Mouse (Mus musculus) left cerebral cortex, postnatal 14 days (tissue): ENCODE data around the gene Nox4. TPM values are rescaled to one million over a fixed set of nuclear protein-coding genes. Genes with fewer than 3 reads are reported as not detected.

Experiments
- DNase-seq, 2 experiments: peaks; one replicate each; pipeline ENCODE4 v3.0.0; 2021 to 2022; ENCODE audit warnings: low spot score in 2 of 2, mixed read lengths in 1 of 2
- intact Hi-C: fragments of 180-260 bp; cut with DNase I; formaldehyde crosslinking; loops from one replicate; pipeline ENCODE4 v1.15.1; 2025
- long read RNA-seq, 2 experiments: library from polyadenylated mRNA; stranded (forward); transcript quantifications; one replicate each; pipeline ENCODE4 v2.0.0; 2021
- total RNA-seq, 2 experiments: library from RNA; stranded (reverse); gene quantifications; 2 replicates each; pipeline ENCODE4 v1.2.3; 2021

Nox4 gene
- under 1 TPM; 0.42 to 0.72 TPM for total RNA-seq
- long read RNA-seq, experiment 1, partial matches to known transcripts = 0 of 1 reads
- long read RNA-seq, experiment 1, other reads (novel, unspliced or antisense) = 1 of 1 reads
- long read RNA-seq, experiment 2, partial matches to known transcripts = 0 of 1 reads
- long read RNA-seq, experiment 2, other reads (novel, unspliced or antisense) = 1 of 1 reads

GRCm38 (mm10) chr7:87245856-87246579 lies at the start of gene Nox4:
TSS of gene Nox4 (plus strand) at chr7:87246096.
- intact Hi-C loops = no loop called here
- no peak for DNase-seq

GRCm38 (mm10) chr7:87204751-87205150 lies 41.1 kb upstream of the Nox4 start:
- intact Hi-C loops = no loop called here
- no peak for DNase-seq

DNA sequence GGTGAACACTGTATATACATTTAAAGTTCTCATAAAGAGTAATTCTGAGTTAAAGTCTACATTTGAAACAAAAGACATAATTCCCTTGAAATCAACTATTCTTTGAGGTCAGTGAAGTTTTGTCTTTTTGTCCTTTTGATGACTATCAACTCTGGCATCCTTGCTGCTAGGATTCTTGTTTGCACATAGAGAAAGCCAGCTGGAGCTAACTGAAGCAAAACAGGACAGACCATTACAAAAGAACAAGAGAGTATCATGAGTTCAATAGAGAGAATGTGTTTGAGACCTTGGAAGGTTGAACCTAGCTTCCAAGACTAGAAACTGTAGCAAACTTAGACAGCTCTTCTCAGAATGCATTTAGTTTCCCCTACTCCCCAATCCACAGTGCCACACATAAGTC lies 24.2 kb upstream of the Nox4 start:
- no peak for DNase-seq
- intact Hi-C loops = no loop called here

- intact Hi-C loops = no loop called here
- DNase-seq = no peak
Measured at GRCm38 (mm10) chr7:87222751-87223150, 23.1 kb upstream of the Nox4 start.

DNA sequence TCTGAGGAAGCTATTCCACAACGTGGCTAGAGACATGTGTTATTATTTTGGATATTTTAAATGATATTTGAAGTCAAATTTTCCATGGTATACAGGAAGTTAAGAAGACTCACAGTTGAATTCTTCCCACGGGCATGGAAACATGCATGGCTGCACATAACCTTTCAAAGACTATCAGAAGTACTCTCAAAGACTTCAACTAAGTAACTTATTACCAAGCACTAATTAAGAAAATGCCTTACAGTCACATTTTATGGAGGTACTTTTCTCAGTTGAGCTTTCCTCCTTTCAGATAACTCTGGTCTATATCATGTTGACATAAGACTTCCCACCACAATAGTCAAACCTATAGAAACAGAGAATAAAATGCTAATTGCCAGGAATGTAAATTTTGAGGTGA lies 20.3 kb upstream of the Nox4 start:
- DNase-seq = no peak
- intact Hi-C loops = no loop called here

- DNase-seq = no peak
- intact Hi-C loops = no loop called here
Measured at GRCm38 (mm10) chr7:87227051-87227948, 18.6 kb upstream of the Nox4 start.

DNA sequence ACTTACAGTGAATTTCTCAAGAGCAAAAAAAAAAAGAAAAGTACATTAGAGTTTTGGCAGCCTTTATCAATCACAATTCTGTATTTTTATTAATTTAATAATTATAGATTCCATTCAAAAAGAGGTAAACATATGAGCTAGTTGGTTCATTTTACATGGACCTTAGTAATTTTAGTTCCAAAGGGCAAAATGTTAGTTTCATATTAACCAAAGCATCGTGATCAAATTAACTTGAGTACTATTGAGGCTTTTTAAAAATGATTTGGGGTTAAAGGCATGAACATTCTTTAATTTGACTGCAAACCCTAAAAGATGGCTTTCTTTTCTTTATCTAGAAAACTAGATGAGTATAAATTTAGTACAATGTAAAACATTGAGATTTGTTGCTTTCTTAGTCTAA lies 16.4 kb upstream of the Nox4 start:
- intact Hi-C loops = no loop called here
- DNase-seq = no peak

DNA sequence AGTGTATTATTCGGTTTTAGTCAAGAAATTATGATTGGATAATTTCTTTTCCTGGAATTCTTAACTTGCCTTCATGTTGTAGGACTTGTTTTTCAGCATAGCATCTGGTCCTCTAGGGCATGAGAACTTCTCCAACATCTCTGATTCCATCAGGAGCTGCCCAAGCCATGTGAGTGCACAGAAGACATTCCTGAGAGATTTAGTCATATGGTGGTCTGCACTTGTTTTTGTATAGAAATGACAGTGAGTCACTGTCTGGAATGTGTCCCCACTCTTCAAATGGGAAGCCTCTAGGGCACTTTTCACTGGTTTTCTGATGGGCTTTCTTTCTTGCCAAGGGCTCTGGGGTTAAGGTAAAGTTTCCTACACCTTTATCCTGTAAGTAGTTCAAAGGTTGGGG lies 4.8 kb upstream of the Nox4 start:
- intact Hi-C loops = no loop called here
- DNase-seq = no peak

DNA sequence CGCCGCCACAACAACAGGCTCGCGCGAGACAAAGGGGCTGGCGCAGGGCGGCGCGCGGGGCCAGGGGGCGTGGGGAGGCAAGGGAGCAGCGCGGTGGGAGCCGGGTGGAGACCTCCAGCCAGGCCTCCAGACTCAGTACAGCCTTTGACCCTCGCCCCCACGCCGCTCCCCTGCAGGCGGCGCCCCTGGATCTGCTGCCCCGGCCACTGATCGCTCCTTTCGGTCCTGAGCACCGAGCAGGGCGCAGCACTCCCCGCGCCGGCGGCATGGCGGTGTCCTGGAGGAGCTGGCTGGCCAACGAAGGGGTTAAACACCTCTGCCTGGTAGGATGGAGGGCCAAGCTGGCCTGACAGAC lies 661 bp downstream of the Nox4 start:
- DNase-seq = peak in 1 of 2 experiments; percentile 2

DNA sequence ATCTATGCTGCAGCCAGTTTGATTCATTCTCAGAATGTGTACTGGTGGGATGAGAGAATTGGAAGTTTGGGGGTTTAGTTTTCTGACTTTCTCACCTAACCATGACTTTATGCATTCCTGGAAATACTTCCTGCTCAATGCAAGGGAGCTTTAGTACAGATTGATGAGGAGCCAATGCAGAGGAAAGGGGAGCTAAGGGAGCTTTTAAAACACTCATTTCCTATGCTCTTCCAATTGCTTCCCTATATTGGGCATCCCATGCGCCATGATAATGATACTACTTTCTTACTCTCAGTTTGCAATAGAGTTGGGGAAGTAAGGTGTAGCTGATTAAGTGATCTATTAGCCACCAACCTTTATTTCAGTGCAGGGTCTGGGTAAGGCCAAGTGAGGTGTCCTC lies 1.0 kb downstream of the Nox4 start:
- DNase-seq = no peak
- intact Hi-C loops = no loop called here

More for the DNA sequence above, 661 bp downstream of the Nox4 start:
- intact Hi-C loops = no loop called here

GRCm38 (mm10) chr7:87247926-87248325 lies 2.0 kb downstream of the Nox4 start:
- intact Hi-C loops = no loop called here
- DNase-seq = no peak

GRCm38 (mm10) chr7:87252071-87252470 lies 6.2 kb downstream of the Nox4 start:
- intact Hi-C loops = no loop called here

DNA sequence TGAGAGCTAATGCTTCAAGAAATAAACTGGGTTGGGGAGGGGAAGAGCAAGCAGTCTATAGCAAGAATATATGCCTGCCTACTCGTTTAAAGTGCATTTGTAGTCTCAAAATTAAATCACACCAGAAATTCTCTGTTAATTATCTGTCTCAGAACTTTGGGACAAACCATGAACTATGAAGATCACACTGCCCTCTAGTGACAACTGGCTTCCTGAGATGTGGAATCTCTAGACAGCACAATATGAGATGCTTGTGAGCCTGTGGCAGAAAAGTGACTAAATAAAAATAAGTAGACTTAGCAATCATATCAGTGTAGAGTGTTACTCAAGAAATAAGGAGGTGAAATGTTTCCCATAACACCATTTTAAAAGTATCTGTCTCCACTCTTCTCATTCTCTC lies 31.3 kb downstream of the Nox4 start:
- peak; percentile 56 to 70 for DNase-seq
- intact Hi-C loops = loop anchor here (2.0 kb wide), 1 partner anchor 162 kb away; no protein-coding TSS in a partner anchor

More at GRCm38 (mm10) chr7:87252071-87252470, 6.2 kb downstream of the Nox4 start:
- DNase-seq = no peak

DNA sequence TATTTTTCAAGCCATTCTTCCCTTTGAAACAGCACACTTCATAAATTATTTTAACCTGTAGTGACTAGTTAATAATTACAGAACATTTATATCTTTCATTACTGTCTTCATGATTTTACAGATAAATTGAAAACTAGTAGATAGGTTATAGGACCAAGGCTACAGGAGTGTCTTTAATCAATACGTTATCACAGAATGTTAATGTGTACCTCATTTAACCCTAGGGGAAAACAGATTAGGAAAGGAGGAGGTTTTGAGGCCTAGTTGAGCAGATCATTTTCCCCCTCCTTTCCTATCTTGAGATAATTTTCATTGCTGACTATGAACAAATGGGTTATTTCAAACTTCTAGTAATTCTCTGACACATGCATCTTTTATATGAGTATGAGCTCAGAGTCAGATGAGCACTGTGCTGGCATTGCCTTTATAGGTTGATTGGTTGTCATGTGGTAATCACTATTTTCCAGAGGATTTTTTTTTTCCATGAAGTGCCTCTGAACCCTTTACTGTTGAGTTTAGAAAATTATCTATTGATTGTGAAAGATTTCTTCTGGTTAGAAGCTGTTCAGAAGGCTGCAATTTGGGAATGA lies 57.9 kb downstream of the Nox4 start:
- no peak for DNase-seq
- intact Hi-C loops = no loop called here

- DNase-seq = no peak
- intact Hi-C loops = no loop called here
Measured at GRCm38 (mm10) chr7:87321571-87321970, 75.7 kb downstream of the Nox4 start.

DNA sequence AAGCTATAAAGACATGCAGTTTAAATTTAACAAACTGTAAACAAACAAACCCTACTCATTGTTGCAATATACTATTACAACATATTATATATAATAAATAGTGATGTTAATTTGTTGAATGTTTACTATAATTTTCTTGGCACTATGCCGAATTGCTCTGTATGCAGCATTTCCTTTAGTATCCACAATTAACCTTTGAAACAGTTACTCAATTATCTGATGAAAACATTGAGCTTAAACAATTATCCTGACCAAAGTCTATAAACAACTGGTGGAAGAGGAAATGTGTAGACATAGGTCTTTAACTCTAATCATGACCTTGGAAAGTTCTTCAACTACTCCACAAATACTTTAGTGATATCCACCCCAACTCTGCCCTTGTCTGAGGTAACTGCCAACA lies 76.2 kb downstream of the Nox4 start:
- intact Hi-C loops = no loop called here
- DNase-seq = no peak

- intact Hi-C loops = no loop called here
- peak in 1 of 2 experiments; percentile 1 for DNase-seq
Measured at GRCm38 (mm10) chr7:87330782-87331558, 85.1 kb downstream of the Nox4 start.

- intact Hi-C loops = no loop called here
- no peak for DNase-seq
Measured at GRCm38 (mm10) chr7:87345598-87345997, 99.7 kb downstream of the Nox4 start.

DNA sequence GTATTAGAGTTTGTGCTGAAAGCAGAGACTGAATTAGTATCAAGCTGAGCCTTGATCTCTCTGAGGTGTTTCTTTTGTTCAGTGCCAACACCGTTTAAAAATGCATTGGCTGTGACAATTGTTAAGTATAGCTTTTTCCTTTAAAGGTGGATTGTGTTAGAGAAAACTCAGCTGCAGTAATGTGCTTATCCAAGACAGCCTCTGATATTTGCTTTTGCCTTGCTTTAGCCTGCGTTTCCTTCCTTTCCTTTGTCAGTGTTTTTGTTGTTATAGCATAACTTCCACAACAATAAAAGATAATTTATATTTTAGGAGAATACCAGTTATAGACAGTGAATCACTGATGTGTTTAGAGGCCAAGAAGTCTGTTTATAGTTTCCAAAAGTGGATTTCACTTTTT lies 106.9 kb downstream of the Nox4 start:
- no peak for DNase-seq
- intact Hi-C loops = no loop called here
